ENCODE assay signal across 8 mouse cellular contexts in the genomic region with DNA sequence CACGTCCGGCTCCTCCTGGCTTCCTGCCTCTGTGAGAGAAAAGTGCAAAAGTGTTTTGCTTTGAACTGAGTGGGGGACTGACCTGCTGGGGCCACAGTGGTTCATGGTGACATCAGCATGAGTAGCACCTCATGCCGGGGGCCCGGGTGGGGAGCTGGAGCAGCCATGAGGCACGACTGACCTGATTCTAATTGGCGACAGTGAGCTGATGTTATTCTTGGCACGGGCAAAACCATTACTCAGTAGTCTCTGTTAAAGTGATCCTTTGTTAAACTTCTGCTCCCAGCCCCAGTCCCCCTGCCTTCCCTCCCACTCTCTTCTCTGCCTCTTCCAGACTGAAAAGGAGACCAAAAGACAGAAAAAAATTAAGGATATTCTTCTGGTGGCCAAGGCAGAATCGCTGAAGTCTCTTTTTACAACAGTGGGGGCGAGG.
DNase-seq lines count a peak whose midpoint lies in the region; ATAC-seq lines count a peak whose summit lies in the region.

No protein-coding gene starts in this region.

- ATAC-seq in intestine, embryonic 14.5 days (replicated peaks; ENCODE audit: low FRiP score, low TSS enrichment, low read depth): no peak; the same call in 1 of the 2 replicates

- WGBS in intestine, embryonic 14.5 days: 32% methylated on average over 9 of the region's 9 CpGs

- H3K27me3 ChIP-seq in intestine, embryonic 14.5 days (replicated peaks; ENCODE audit: control insufficient read depth, insufficient read depth, low read length): no peaks in the 10 kb centered on the region

- peaks cover 17% of the 10 kb centered on the region for H3K4me1 ChIP-seq in intestine, embryonic 14.5 days (replicated peaks; ENCODE audit: control insufficient read depth, insufficient read depth, low read length)

- H3K27ac ChIP-seq in intestine, embryonic 14.5 days (ENCODE audit: low read depth): peak overlapping the region; percentile 92

- peak overlapping the region; percentile 41 for H3K9ac ChIP-seq in intestine, embryonic 14.5 days (ENCODE audit: low read length)

- no peak overlapping the region for H3K4me3 ChIP-seq in intestine, embryonic 14.5 days (ENCODE audit: low read depth, low read length)

- DNase-seq in lung, adult 18-20 months: peak; percentile 15 to 42
- DNase-seq in lung, postnatal 25 days (ENCODE audit: low spot score): no peak
- peak; percentile 19 for DNase-seq in embryo, embryonic 9.5 days (ENCODE audit: extremely low spot score)
- DNase-seq in gastrocnemius, postnatal 4 days (ENCODE audit: low spot score in 2 of 2): peak; percentile 47 to 62
- peak; percentile 59 for DNase-seq in intestine, embryonic 14.5 days (ENCODE audit: low spot score)
- DNase-seq in lung, postnatal 4 days: peak; percentile 47 to 68
- peak; percentile 48 for DNase-seq in testis, postnatal 14 days (ENCODE audit: low spot score)
- DNase-seq in layer of hippocampus, postnatal 36 days: no peak

- peak overlapping the region; percentile 26 for H3K4me2 ChIP-seq in intestine, embryonic 14.5 days (ENCODE audit: low read length)

- H3K36me3 ChIP-seq in intestine, embryonic 14.5 days (ENCODE audit: control insufficient read depth, insufficient read depth, low read length): no peaks in the 10 kb centered on the region

- H3K9me3 ChIP-seq in intestine, embryonic 14.5 days (ENCODE audit: control insufficient read depth, low read length): no peaks in the 10 kb centered on the region

Comparison
In these comparisons a context has a peak if more than half of its experiments do, and no peak if none do; other contexts are left out.
1. DNase-seq: peak in lung, adult 18-20 months (2 of 2), embryo, embryonic 9.5 days (single experiment), gastrocnemius, postnatal 4 days (2 of 2), intestine, embryonic 14.5 days (single experiment), lung, postnatal 4 days (2 of 2) and testis, postnatal 14 days (single experiment); none in lung, postnatal 25 days (single experiment) and layer of hippocampus, postnatal 36 days (0 of 2).